Mouse (Mus musculus) spleen, adult 2 months (tissue): ENCODE measurements around the gene Gm10799.
"Not testable (repeated sequence)": the region's sequence is repeated elsewhere in the genome, so short reads cannot be mapped to it uniquely, and the experiment has no call there.

Experiments used
- CTCF ChIP-seq: fragments of 200-500 bp; IDR thresholded peaks from 2 replicates; pipeline ENCODE4 v1.5.1; 2011; ENCODE audit warnings: mild to moderate bottlenecking, inconsistent platforms; ENCODE audit not compliant: insufficient read depth, insufficient read length, insufficient replicate concordance; ENCODE audit errors: extremely low read depth
- POLR2A ChIP-seq: fragments of 200-500 bp; IDR thresholded peaks from 2 replicates; pipeline ENCODE4 v1.6.1; 2011; ENCODE audit warnings: low read depth, low read length, inconsistent platforms

DNA sequence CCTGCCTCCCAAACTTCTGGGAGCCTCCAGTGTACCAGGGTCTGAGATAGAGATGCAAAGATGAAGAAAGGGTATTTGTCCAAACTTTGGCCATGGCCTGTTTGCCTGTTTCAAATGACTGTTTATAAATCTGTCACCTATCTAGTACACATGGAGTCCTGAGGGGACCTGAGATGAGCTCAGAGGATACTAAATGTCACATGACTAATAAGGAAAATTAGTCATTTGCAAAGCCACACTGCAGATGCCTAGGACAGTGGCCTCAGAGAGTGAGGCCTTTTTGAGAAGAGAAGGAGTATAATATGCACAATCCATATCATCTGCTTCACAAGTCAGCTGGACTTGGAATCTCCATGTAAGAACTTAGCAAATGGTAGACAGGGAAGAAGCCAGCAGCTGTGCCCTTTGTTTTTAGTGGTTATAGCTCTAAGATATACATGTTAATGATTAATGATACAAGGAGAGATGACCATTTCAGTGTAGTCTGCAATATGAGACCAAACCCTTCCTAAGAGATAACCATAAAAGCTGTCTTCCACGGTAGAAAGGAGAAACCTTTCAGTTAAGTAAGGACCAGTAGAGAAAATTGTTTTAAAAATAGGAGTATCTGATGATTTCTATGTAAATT, 42.9 kb upstream of the Gm10799 start:
- TF ChIP-seq CTCF, POLR2A: not testable (repeated sequence)
